Mouse (Mus musculus) NIH3T3 (cell line): ENCODE measurements at regions not wholly inside any gene's neighbourhood (a gene's known extent, or its start where the extent isn't known, plus 50 kb on each side); places are given as distances from the start of the nearest gene placed in this dataset.

Source experiments
- DNase-seq: peaks from one replicate; pipeline ENCODE4 v3.0.0-alpha.2; 2012; ENCODE audit warnings: low read depth

DNA sequence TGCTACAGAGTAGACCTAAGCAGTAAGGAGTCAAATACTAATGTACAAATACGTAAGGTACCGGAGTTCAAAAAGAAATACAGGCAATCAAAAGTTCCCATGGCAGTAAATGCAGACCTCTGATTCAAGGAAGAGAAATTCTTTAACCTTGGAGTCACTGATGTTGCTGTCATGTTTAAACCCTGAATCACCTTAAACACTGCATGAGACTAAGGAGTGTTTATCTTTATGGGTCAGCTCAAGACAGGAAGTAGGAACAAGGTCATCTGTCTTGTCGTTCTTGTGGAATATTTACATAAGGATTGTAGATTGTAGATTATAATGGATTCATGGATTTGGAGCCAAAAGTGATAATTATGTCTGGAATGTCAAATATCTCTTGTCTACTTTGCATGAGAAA is 1708.7 kb upstream of the Slc10a2 start:
- DNase-seq, result peak; percentile 4

DNA sequence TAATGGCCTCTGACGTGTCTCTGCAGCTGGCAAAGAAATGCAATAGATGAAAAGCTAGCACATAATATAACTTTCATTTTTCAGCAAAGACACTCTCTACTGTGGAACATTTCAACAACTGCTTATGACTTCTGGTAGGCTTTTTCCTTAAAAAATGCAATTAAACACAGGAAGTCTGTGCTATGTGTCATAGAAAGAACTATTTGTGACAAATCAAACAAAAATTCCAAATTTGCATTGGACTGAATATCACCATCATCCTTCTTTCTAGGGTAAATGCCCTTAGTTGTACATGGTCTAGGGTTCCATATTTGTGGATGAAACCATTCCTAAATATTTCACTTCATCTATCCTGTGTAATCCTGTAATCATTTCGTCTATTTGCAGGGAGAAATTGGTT is 1702.0 kb upstream of the Slc10a2 start:
- no peak for DNase-seq

DNA sequence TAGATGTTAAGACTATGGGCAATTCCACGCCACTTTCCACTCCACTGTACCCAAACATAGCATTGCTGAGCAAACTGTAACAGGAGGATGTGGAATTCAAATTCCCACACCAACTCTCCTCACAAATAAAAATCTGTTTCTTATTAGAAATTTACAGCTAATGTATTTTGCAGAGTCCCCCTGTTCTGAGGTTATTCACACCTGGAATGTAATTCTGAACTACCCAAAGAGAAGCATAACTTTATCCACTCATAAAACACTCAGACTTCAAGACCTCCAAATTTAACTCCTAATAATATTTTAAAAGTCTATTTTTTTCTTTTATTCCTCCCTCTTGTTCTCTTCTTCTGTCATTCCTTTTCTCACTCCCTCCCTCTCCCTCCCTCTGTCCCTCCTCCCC is 1698.0 kb upstream of the Slc10a2 start:
- no peak for DNase-seq

DNA sequence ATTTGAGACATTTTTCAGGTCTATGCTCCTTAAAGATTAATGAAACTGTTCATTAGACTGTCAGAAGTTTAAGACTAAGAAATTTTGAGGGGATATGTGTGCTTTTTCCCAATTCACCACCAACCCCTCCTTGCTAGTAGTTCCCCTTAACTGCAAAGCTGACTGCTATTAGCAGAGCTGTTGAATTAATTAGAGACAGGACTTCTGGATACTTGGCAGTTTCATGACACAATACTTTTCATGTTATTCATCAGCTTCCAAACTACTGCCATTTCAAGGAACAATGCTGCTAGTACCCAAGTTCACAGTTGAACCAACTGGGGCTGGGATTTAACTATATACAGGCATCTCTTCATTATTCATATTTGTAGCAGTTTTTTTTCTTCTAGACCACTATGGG is 1695.9 kb upstream of the Slc10a2 start:
- DNase-seq, result no peak

DNA sequence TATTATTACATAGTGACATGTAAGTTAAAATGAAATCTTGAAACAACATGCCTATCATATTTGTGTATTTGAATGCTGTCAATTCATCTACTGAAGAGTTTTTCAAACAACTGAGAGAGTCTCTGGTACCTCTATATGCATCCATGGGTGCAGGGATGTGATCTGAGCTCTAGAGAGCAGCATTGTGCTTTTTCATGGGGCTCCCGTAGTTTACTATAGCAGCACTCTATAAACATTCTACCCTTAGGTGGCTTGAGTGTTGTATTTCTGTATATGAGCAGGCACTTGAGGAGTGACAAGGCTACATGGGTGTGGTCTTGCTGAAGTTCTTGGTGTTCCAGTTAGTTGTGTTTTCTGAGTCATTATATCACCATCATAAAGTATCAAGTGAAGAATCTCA is 1683.9 kb upstream of the Slc10a2 start:
- peak; percentile 16 for DNase-seq

DNA sequence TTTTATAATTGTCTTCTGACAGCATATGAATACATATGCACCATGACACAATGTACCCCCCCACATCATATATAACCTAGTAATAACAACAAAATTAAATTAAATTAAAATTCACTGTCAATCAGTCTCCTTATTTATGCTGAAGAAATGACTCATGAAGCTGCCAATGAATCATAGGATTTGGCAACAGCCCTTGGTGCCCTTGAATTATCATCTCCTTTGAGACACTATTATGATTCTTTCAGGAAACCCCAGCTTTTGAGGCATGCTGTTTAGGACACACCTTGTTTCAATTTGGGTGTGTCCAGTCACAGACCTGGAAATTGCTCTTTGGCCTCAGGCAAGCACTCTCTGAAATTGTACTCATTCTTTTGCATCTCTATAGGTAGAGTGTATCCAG is 1675.8 kb upstream of the Slc10a2 start:
- DNase-seq, result peak; percentile 56

DNA sequence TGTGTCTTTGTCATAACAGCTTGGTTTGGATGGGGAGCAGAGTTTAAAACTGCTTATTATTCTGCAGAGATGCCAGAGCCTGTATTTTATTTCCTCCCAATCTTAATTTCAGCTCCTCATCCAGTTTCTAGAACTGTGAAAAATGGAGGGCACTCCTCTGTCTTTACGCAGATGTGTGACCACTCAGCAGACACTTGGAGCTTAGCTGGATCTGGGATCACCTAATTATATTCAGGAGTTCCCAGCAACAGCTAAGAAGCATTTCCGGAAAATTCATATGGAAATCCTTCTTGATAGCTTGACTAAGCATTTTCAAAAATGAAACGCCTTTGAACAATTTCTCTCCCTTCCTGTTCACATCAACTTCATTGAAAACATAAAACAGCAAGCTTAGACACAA is 1670.0 kb upstream of the Slc10a2 start:
- DNase-seq, result no peak

DNA sequence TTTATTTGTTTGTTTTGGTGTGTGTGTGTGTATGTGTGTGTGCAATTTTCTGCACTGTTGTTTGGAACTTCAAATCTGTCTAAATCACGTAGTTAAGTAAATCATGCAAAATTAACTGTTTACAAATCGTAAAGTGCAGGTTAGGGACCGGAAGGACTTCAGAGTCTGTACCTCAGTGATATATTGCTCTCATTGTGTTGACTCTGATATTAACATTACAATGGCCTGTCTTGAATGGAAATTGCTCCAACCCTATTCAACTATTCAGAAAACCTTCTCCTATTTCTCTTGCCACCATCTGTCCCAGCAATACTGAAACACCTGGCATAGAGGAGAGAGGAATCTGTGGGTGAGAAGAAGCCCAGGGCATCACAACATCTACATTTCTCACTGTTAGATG is 1624.4 kb upstream of the Slc10a2 start:
- no peak for DNase-seq

DNA sequence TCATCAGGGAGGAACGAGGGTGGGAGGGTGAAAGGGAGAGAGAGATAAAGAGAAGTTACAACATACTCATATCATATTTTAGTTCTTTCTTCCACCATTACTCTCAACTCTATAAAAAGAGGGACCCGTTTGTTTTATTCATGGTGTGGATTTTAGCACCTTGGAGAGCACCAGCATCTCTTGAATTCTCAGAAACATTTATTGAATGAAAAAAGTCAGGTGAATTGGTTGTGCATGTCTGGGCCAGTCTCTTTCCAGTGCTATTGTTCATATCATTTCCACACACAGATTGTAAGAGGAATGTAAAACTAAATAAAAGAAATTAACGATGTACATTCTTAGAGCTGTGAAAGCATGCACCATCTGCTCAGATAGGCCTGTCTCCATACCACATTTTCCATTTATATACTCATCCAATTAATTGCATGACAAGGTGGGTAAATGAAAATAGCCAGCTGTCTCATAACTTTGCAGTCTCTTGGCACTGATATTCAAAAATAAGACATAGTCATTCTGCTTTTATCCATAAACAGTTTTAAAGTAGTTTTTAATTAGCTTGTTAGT is 1603.8 kb upstream of the Slc10a2 start:
- peak; percentile 50 for DNase-seq

DNA sequence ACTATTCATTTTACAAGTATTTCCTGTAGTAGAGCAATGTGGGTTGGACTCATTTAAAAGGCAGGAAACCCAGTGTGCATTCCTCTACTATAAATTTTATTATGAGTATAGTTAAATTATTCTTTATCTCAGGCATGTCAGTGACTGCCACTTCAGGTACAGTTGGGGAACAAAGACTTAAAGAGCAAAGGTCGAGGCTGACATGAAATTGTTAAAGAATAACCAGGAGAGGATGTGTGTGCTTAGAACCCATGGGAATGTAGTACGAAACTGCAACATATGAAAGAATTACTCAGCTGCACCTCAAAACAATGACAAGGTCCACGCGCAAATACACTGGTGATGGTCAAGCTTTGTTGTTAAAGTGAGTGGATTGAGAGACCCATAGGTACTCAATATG is 1583.4 kb upstream of the Slc10a2 start:
- DNase-seq, result no peak

DNA sequence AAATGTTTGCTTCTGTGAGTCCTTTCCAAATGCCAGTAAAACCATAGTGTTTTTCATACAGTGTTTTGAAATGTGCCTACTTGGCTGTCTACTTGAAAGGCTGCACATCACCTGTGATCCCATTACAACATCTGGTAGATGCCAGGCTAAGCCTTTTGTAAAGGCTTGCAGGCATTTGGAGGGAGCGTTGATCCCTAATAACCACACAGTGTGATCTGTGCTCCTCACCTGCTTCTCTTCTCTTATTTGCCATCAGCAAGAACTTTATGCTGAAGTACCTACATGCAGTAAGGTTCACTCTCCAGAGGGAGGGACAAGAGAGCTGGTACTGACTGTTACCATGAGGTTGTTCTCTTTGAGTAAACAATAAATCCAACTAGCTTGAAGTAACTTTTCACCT is 1553.7 kb upstream of the Slc10a2 start:
- no peak for DNase-seq

DNA sequence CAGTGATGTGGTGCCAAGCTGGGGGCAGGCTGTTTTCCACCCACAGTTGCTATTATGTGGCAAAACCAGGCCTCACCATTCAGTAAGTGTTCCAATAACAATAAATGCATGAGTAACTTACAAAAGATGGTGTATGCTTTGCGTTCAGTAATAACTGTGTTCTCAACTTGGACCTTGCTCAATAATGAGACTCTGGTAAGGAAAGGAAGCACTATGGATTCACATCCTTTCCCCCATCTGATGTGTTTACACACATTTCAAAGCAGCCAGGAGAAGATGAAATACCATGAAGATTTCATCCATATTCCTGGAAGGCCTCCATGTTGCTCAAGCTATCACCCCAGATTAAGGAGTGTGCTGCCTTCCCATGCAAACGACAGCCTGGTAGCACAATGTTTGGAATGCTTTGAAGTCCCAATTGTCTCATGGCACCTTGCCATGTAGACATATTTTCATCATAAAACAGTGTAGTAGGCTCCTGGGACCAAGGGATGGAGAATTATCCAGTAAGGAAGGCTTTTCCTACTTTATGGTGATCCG is 1552.4 kb upstream of the Slc10a2 start:
- no peak for DNase-seq

DNA sequence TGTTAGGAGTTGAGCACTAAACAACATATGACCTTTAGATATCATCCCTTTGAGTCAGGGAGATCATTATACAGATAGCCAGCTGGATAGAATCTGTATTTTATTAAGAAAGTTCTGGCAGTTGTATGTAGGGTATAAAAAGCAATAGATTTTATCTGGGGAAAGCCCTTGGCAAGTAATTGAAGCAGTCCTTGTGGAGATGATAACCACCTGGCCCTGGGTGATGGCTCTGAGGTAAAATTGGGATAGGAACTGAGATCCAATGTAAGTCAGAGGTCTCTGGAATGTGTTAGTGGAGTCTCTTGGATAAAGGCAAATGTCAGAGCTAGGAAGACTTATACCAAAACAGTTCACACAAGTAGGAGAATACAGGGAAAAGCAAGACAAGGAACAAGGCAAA is 1547.0 kb upstream of the Slc10a2 start:
- DNase-seq, result no peak

DNA sequence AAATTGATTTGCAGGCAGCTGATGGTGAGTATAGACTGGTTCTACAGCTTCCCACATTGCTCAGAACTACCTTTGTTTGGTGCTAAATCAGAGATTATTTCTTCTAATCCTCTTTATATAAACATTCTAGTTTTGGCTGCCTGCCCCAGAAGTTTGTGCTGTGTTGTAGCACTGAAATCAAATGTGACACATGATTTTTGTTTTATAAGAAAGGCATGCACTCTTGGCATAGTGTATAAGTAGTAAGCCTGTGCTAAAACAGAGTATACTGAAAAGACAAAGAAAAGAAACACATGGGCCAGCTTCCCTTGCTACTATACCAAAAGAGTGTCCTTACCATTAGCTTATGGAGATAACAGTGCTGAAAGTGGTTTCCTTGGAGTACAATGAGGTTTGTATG is 1542.9 kb upstream of the Slc10a2 start:
- DNase-seq, result no peak

DNA sequence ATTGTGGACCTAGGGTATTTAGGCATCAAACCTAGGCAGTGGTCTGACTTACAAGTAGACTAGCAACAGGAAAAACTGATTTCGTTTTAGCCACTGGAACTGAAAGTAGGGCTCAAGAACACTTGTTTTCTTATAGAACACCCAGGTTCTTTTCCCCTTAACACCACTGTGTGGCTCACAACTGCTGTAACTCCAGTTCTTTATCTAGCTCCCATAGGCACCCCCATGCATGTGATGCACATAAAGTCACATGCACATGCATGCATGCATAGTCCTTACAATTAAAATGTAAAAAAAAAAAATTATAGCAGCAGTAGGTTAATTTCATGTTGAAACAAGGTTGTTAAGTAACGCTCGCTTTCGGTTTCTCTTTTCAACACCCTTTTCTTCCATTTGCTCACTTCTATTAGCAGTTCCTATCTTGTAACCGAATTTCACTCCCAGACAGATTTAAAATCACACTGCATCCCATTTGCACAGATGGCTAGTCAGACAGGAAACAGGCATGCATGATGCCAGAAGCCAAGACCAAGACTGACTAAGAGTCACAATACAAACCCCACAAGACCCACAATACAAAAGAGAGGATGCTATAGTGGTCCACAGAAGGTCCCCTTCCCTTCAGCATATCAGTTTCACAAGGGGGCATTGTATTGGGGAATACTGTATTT is 1540.3 kb upstream of the Slc10a2 start:
- DNase-seq, result no peak

DNA sequence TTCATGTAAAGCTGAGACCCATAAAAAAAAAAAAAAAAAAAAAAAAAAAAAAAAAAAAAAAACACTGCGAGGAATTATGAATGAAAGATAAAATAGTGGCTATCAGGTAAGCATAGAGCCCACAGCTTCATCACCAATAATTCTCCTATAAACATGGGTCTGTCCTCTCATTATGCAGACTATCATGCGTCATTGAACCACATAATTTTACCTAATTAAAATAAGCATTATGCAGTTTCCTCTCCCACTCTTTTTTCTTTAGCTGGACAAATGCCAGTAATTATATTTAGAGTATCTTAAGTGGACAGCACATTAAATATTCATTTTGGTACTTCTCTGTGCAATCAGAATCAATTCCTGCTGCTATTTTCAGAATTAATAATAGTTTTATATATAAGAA is 1539.2 kb upstream of the Slc10a2 start:
- DNase-seq, result no peak

DNA sequence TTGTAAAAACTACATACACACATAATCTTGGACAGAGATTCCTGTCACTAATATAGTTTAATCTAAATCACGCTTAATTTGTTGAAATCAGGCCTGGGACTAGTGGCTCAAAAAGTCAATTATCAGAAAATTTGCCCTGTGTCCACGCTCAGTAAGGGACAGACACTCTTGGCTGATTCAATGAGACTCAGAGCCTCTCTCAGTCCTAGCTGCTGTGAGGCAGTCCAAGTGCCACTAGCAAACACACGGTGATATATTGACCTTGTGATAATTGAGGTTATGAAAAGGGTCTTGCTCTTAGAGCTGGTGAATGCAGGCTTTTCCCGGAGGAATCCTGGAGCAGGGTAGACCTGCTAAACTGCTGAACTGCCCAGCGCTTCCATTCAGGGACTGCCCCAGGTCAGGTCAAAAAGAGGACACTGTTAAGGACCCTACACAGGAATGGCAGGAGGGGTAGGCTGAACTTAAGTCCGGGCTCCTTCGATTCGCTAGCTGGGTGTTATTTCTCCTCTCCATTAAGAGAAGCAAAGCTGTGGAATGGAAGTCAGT is 1521.9 kb upstream of the Slc10a2 start:
- no peak for DNase-seq

DNA sequence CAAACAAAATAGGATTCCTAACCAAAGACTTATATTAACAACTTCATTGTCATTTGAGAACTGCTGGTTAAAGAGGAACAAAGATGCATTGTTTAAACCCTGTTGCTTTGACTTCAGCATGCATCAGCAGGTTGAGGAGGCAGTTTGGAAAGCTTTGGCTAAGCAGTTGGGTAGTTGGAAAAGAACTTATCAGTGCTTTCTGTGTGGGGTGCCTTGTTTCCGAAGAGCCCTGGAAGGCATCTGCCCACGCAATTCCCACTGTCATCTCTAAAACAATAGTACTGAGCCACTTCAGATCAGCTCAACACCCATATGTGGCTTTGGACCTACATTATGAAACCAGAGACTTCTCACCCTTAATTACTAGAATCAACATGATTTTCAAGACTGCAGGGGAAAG is 1503.7 kb upstream of the Slc10a2 start:
- DNase-seq, result no peak

DNA sequence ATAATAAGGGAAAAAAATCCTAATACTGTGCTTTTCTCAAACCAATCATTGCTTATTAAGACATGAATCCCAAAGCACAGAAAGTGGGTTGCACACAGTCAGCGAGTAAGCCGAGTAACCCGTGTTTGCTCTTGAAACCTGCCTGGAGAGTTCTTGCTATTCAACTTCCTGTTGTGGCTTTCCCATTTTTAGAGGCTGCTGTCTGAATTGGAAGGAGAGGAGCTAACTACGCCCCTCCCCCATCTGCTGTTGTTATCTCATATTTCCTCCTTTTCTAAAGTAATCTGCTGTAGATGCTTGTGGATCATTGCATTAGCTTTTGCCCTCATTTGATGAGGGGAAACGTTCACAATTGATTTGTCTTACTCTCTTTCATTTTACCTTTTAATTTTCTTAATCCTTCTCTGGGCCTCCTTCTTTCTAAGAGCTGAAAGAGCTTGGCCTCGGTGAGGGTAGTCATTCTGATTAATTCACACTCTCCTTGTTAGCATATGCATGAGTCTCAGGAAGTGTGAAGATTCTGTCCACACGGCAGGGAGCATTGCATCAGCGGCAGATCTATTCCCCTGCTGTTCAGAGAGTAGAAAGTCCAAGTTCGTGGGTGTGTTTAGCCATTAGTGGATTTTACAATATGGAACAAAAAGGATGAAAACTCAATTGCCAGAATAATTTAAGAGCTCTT is 1501.8 kb upstream of the Slc10a2 start:
- peak; percentile 2 for DNase-seq

DNA sequence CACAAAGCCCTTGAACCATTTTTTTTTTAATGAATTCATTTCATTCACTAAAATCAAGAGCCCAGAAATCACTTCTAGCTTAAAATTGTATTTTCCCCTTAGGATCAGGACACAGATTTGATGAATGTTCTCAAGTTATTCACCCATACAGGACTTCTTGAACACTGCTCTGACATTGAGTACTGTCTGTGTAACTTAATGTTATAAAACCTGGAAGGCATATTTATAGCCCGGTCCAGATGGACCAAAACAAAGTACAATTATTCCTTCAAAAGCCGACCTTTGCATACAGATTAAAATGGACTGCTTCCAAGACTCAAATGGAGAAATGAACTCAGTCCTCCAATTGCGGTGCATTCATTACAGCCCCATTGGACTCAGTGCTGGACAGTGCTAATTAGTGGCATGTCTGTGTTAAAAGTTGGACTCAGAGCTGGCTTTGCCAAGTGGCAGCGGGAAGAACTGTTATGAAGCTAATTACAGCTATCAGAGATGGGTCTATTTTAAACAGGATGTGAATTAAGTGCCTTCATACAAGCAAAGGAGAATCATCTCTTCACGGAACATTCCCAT is 1499.2 kb upstream of the Slc10a2 start:
- no peak for DNase-seq

DNA sequence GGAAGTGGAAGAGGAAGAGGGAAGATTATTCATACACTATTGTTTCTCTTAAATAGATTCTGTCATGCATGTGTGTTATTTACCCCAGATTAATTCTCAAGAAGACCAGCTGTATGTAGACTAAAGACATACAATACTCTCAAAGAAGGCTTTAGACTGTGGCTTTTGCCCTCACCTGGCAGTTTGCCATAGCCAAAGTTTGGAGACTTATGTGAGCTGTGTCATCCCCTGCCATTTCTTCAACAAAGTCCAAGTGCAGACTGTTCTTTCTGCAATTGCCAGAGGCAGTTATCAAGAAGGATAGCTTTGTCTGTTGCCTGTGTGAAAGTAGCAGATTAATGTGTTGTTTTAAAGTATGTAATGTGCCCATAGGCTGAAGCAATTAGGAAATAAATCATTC is 1485.0 kb upstream of the Slc10a2 start:
- DNase-seq, result peak; percentile 46

DNA sequence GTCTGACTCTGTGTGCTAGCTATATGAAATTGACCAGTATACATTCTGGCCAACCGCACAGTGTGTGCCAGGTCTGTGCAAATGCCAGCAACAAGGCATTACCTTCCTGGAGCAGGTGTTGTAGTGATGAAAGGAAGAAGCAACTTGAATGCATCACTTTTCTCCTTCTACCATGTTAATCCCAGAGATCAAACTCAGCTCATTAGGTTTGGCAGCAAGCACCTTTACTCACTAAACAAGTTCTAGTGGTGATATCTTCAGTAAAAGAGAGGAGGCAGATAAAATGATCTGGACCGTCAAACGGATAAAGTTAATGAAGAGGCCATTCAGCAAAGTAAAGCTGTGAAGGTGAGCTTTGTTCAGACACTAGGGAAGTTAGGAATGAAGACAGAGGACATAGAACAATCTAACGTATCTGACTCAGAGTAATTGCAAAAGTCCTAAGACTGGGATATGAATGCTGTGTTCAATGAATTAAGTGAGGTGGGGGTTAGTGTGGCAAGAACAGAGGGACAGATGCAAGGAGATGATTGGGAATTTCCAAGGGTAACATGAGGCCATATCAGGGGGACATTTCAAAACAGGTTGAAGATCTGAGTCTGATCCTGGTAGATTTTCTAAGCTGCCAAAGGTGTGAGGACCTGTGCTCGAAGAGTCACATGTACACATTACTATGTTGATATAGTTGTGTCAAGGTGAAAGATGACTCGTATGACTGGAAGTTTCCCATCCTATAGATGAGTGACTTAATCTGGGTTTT is 1478.4 kb upstream of the Slc10a2 start:
- no peak for DNase-seq
